Mouse (Mus musculus) liver, embryonic 14.5 days (tissue): ENCODE results near the gene Tex2. TPM values are rescaled to one million over a fixed set of nuclear protein-coding genes. Genes with fewer than 3 reads are reported as not detected.
"Not testable (repeated sequence)": the region's sequence is repeated elsewhere in the genome, so short reads cannot be mapped to it uniquely, and the experiment has no call there.

Experiments
- ATAC-seq: fragments of 200-750 bp; cut with Nextera tagmentation; 2 replicates; pipeline ENCODE4 v1.8.0; 2017; ENCODE audit warnings: moderate number of reproducible peaks, mild to moderate bottlenecking, moderate library complexity; ENCODE audit not compliant: insufficient read depth
- DNase-seq, 3 experiments: peaks; one replicate each; pipeline ENCODE4 v3.0.0-alpha.2; 2012 to 2013; ENCODE audit warnings: low read depth in 3 of 3, low spot score in 3 of 3
- H3K27ac ChIP-seq: fragments of 300-500 bp; sonication (generic); 2 replicates; pipeline ENCODE4 v1.5.1; 2014; ENCODE audit warnings: moderate library complexity, mild to moderate bottlenecking, control low read depth, inconsistent platforms
- H3K27me3 ChIP-seq: fragments of 300-500 bp; sonication (generic); 2 replicates; pipeline ENCODE4 v1.6.1; 2014; ENCODE audit warnings: mild to moderate bottlenecking, low read length, moderate library complexity; ENCODE audit not compliant: control insufficient read depth, insufficient read depth
- H3K36me3 ChIP-seq: fragments of 300-500 bp; sonication (generic); replicated peaks from 2 replicates; pipeline ENCODE4 v1.6.1; 2014; ENCODE audit warnings: low read depth; ENCODE audit not compliant: control insufficient read depth, insufficient read depth
- H3K4me1 ChIP-seq, 2 experiments: fragments of 200-500 bp in 1 of 2; fragments of 300-500 bp in 1 of 2; sonication (generic) in 1 of 2; replicated peaks; 2 replicates each; pipeline ENCODE4 v1.6.1; 2012 to 2014; ENCODE audit warnings: antibody characterized with exemption in 1 of 2, inconsistent platforms in 1 of 2, low read length in 1 of 2; ENCODE audit not compliant: control insufficient read depth in 2 of 2, insufficient read depth in 2 of 2
- H3K4me2 ChIP-seq: fragments of 300-500 bp; sonication (generic); 2 replicates; pipeline ENCODE4 v1.6.1; 2014; ENCODE audit warnings: low read depth, mild to moderate bottlenecking, control low read depth, moderate library complexity
- H3K4me3 ChIP-seq, 2 experiments: fragments of 200-500 bp in 1 of 2; fragments of 300-500 bp in 1 of 2; sonication (generic) in 1 of 2; 2 replicates each; pipeline ENCODE4 v1.5.1; 2012 to 2014; ENCODE audit warnings: low read depth in 2 of 2, low read length in 2 of 2, mild to moderate bottlenecking in 2 of 2, control low read depth in 1 of 2, inconsistent platforms in 1 of 2, moderate library complexity in 1 of 2; ENCODE audit not compliant: insufficient read depth in 1 of 2
- H3K9ac ChIP-seq: fragments of 300-500 bp; sonication (generic); replicated peaks from 2 replicates; pipeline ENCODE4 v1.6.1; 2014; ENCODE audit warnings: mild to moderate bottlenecking, control low read depth, moderate library complexity
- H3K9me3 ChIP-seq: fragments of 300-500 bp; sonication (generic); 2 replicates; pipeline ENCODE4 v1.6.1; 2016; ENCODE audit warnings: low read length, mixed read lengths; ENCODE audit not compliant: control insufficient read depth
- CTCF ChIP-seq: IDR thresholded peaks from 2 replicates; pipeline ENCODE4 v1.5.1; 2016; ENCODE audit warnings: antibody characterized with exemption, low read depth, control low read depth
- EP300 ChIP-seq: IDR thresholded peaks from 2 replicates; pipeline ENCODE4 v1.6.1; 2016; ENCODE audit warnings: antibody characterized with exemption, low read depth
- WGBS: fragments of 180-500 bp; shearing (Covaris S2); extraction: QIAGEN DNeasy Blood & Tissue Kit; methylation state at CpG from one replicate; pipeline ENCODE4 v1.1.7; 2014; ENCODE audit not compliant: insufficient replicate concordance; 5-methylcytosine and 5-hydroxymethylcytosine counted together
- polyA plus RNA-seq, 2 experiments: library from polyadenylated mRNA; depleted of rRNA in 1 of 2; stranded (reverse) in 1 of 2; unstranded in 1 of 2; fragments of >200 nt; fragmentation: Nextera tagmentation in 1 of 2; extraction: Ambion mirVana in 1 of 2; gene quantifications; 2 replicates each; pipeline versions ENCODE4 v1.2.1 to v1.2.3; 2012 to 2014

The Tex2 gene
- polyA plus RNA-seq, 2 experiments = 5.9 to 7.9 TPM

- H3K9me3 ChIP-seq = no peaks in the 10 kb centered on the region
- ATAC-seq = peak; percentile 32; the same call in 1 of the 2 replicates
- H3K36me3 ChIP-seq = no peaks in the 10 kb centered on the region
- H3K4me1 ChIP-seq = peaks cover 6 to 10% of the 10 kb centered on the region in 2 experiments
- no peak for DNase-seq
- H3K4me2 ChIP-seq = no peak overlapping the region
- no peaks in the 10 kb centered on the region for H3K27me3 ChIP-seq
- H3K27ac ChIP-seq = no peak overlapping the region
- no peak for TF ChIP-seq CTCF
- TF ChIP-seq EP300 = no peak
- no peak overlapping the region for H3K9ac ChIP-seq
- 58% methylated on average over 7 of the region's 7 CpGs for WGBS
- H3K4me3 ChIP-seq = no peak overlapping the region
These were observed 120.1 kb downstream of the Tex2 start for GRCm38 (mm10) chr11:106492984-106493669.

GRCm38 (mm10) chr11:106491393-106491792, 121.8 kb downstream of the Tex2 start:
- no peak overlapping the region for H3K27ac ChIP-seq
- ATAC-seq = no peak
- no peaks in the 10 kb centered on the region for H3K36me3 ChIP-seq

GRCm38 (mm10) chr11:106490600-106490999, 122.6 kb downstream of the Tex2 start:
- ATAC-seq, DNase-seq, H3K27me3 ChIP-seq, H3K27ac ChIP-seq, H3K9me3 ChIP-seq, H3K4me2 ChIP-seq, H3K9ac ChIP-seq, H3K4me3 ChIP-seq, H3K36me3 ChIP-seq: not testable (repeated sequence)
- 72% methylated on average over 6 of the region's 6 CpGs for WGBS
- peaks cover 12 to 18% of the 10 kb centered on the region in 2 experiments for H3K4me1 ChIP-seq

More at GRCm38 (mm10) chr11:106491393-106491792, 121.8 kb downstream of the Tex2 start:
- Histone ChIP-seq H3K4me2 (no peak overlapping the region), H3K4me1 (peaks cover 9 to 13% of the 10 kb centered on the region in 2 experiments), H3K4me3 (no peak overlapping the region), H3K27me3 (no peaks in the 10 kb centered on the region), H3K9ac (no peak overlapping the region), H3K9me3 (no peaks in the 10 kb centered on the region)
- peak; percentile 58 to 73 (median 62) for DNase-seq
- under 1% methylated on average over 3 of the region's 3 CpGs for WGBS
- TF ChIP-seq CTCF = peak; percentile 79
- TF ChIP-seq EP300 = no peak

GRCm38 (mm10) chr11:106490057-106490456, 123.2 kb downstream of the Tex2 start:
- H3K4me3 ChIP-seq = no peak overlapping the region
- H3K4me1 ChIP-seq = peaks cover 17 to 22% of the 10 kb centered on the region in 2 experiments
- no peaks in the 10 kb centered on the region for H3K27me3 ChIP-seq
- no peak overlapping the region for H3K4me2 ChIP-seq
- WGBS = 70% methylated on average over 10 of the region's 10 CpGs
- DNase-seq = no peak
- H3K36me3 ChIP-seq = no peaks in the 10 kb centered on the region
- no peak overlapping the region for H3K9ac ChIP-seq
- no peaks in the 10 kb centered on the region for H3K9me3 ChIP-seq
- TF ChIP-seq CTCF = no peak
- TF ChIP-seq EP300 = no peak
- no peak for ATAC-seq
- no peak overlapping the region for H3K27ac ChIP-seq

GRCm38 (mm10) chr11:106489036-106489693, 124.1 kb downstream of the Tex2 start:
- no peak overlapping the region for H3K9ac ChIP-seq
- DNase-seq (no peak), ATAC-seq (no peak)
- no peaks in the 10 kb centered on the region for H3K27me3 ChIP-seq
- H3K4me3 ChIP-seq = no peak overlapping the region
- TF ChIP-seq CTCF (no peak), EP300 (no peak)
- no peak overlapping the region for H3K27ac ChIP-seq
- no peaks in the 10 kb centered on the region for H3K36me3 ChIP-seq
- H3K4me1 ChIP-seq = peaks cover 18 to 22% of the 10 kb centered on the region in 2 experiments
- H3K9me3 ChIP-seq = no peaks in the 10 kb centered on the region
- H3K4me2 ChIP-seq = no peak overlapping the region
- 59% methylated on average over 6 of the region's 7 CpGs for WGBS
